Mouse (Mus musculus) cerebellum, adult 2 months (tissue): ENCODE measurements at regions not wholly inside any gene's neighbourhood (a gene's known extent, or its start where the extent isn't known, plus 50 kb on each side); places are given as distances from the start of the nearest gene placed in this dataset.

Experiments used
- CTCF ChIP-seq: fragments of 200-500 bp; IDR thresholded peaks from 2 replicates; pipeline ENCODE4 v1.5.1; 2011; ENCODE audit warnings: low read depth, mild to moderate bottlenecking, control low read depth, low read length, moderate library complexity, borderline replicate concordance; ENCODE audit not compliant: insufficient read depth
- POLR2A ChIP-seq: fragments of 200-500 bp; IDR thresholded peaks from 2 replicates; pipeline ENCODE4 v1.6.1; 2011; ENCODE audit warnings: low read length, control low read depth, borderline replicate concordance; ENCODE audit not compliant: insufficient read depth

DNA sequence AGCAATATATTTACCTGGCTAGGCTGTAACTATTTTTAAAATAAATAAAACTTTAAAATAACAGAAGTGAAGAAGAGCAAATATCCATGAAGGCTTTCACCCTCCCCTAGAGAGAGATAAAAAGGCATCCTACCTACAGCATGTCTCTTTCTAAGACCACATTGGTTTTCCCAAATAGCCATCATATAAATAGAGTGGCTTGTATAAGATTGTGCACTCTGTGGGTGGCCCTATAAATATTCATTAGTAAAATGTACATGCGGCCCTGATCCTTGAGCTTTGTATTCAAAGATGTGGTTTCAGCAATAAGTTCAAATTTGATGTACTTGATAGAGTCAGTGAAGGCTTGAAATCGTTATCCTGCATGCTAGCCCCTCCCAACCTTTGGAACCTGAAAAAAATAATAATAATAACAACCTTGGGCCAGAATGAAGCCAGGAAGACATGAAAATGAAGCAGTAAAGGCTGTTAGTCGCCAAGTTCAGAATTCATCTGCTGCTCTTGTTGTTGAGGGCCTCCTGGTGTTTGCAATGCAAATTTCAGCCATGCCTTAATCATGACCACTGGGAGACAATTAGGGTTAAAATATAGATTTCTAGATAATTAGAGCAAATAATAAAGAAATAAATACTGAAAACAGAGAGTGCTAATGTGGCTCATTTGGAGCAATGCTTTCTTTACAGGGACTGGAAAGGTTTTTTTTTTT lies 61.9 kb downstream of the Spata19 start:
- TF ChIP-seq CTCF (no peak), POLR2A (no peak)
